Comparison of ENCODE assay signal across 8 mouse cellular contexts in genomic region chr12:35047320-35048225, GRCm38 (mm10). TPM values are rescaled to one million over a fixed set of nuclear protein-coding genes. Genes with fewer than 3 reads are reported as not detected.
DNase-seq lines count a peak whose midpoint lies in the region; ATAC-seq and TF ChIP-seq lines count a peak whose summit lies in the region.

No protein-coding gene starts in this region.

- H3K4me1 ChIP-seq in intestine, embryonic 16.5 days (ENCODE audit: control insufficient read depth, insufficient read depth, low read length) = peaks cover 14% of the 10 kb centered on the region
- peaks cover 20% of the 10 kb centered on the region for H3K4me1 ChIP-seq in liver, adult 2 months (ENCODE audit: control insufficient read depth, insufficient read depth, low read length)
- H3K4me1 ChIP-seq in midbrain, postnatal 0 days (ENCODE audit: insufficient read depth, low read length) = 0 out of 2 replicates have a peak, but pooled peaks cover 2% of the 10 kb centered on the region

- peaks cover 5% of the 10 kb centered on the region; the same call in 1 of the 2 replicates for H3K79me2 ChIP-seq in liver, adult 2 months (ENCODE audit: control insufficient read depth, insufficient read depth, low read length)

- TF ChIP-seq CTCF in liver, adult 2 months (IDR thresholded peaks at IDR 0.05; ENCODE audit: low read depth, low read length) = peak; percentile 20; the same call in 1 of the 2 replicates
- peak; percentile 27; the same call in 1 of the 2 replicates for TF ChIP-seq CTCF in midbrain, postnatal 0 days (IDR thresholded peaks at IDR 0.05)

- H3K4me2 ChIP-seq in intestine, embryonic 16.5 days (ENCODE audit: low read depth, low read length) = peak overlapping the region; percentile 72
- H3K4me2 ChIP-seq in midbrain, postnatal 0 days (ENCODE audit: low read depth, low read length, poor library complexity, severe bottlenecking) = peak overlapping the region; percentile 60

- no peaks in the 10 kb centered on the region for H3K36me3 ChIP-seq in intestine, embryonic 16.5 days (ENCODE audit: control insufficient read depth, insufficient read depth, low read length)
- no peaks in the 10 kb centered on the region for H3K36me3 ChIP-seq in liver, adult 2 months (ENCODE audit: control insufficient read depth, insufficient read depth, low read length)
- no peaks in the 10 kb centered on the region for H3K36me3 ChIP-seq in midbrain, postnatal 0 days (ENCODE audit: insufficient read depth, low read length)

- H3K27ac ChIP-seq in intestine, embryonic 16.5 days (ENCODE audit: low read length) = peak overlapping the region; percentile 99
- peak overlapping the region; percentile 89 for H3K27ac ChIP-seq in liver, adult 2 months (replicated peaks; ENCODE audit: insufficient read depth, low read depth, low read length)
- H3K27ac ChIP-seq in midbrain, postnatal 0 days (ENCODE audit: low read depth, low read length) = peak overlapping the region; percentile 97

- peak overlapping the region; percentile 98 for H3K4me3 ChIP-seq in intestine, embryonic 16.5 days (ENCODE audit: low read length)
- peak overlapping the region; percentile 72 for H3K4me3 ChIP-seq in liver, adult 2 months (ENCODE audit: insufficient read depth, low read depth, low read length)
- H3K4me3 ChIP-seq in midbrain, postnatal 0 days (ENCODE audit: low read depth, low read length) = peak overlapping the region; percentile 96

- H3K9me3 ChIP-seq in intestine, embryonic 16.5 days (ENCODE audit: control insufficient read depth, low read length) = no peaks in the 10 kb centered on the region
- H3K9me3 ChIP-seq in midbrain, postnatal 0 days (ENCODE audit: low read length) = no peaks in the 10 kb centered on the region

- H3K9ac ChIP-seq in intestine, embryonic 16.5 days (ENCODE audit: low read depth, low read length) = peak overlapping the region; percentile 99
- peak overlapping the region; percentile 91 for H3K9ac ChIP-seq in liver, adult 2 months (ENCODE audit: low read depth, low read length)
- H3K9ac ChIP-seq in midbrain, postnatal 0 days (replicated peaks; ENCODE audit: low read length, poor library complexity, severe bottlenecking) = peak overlapping the region; percentile 88

- under 1% methylated on average over 63 of the region's 65 CpGs for WGBS in intestine, embryonic 16.5 days
- WGBS in liver, adult 2 months = under 1% methylated on average over 64 of the region's 65 CpGs
- under 1% methylated on average over 52 of the region's 65 CpGs for WGBS in midbrain, postnatal 0 days

- peak; percentile 56; the same call in 1 of the 2 replicates for TF ChIP-seq POLR2A in liver, adult 2 months (IDR thresholded peaks at IDR 0.05; ENCODE audit: extremely low read depth, insufficient read depth, low read length)

- no peaks in the 10 kb centered on the region for H3K27me3 ChIP-seq in intestine, embryonic 16.5 days (replicated peaks; ENCODE audit: control insufficient read depth, insufficient read depth, low read length)
- H3K27me3 ChIP-seq in liver, adult 2 months (ENCODE audit: control insufficient read depth, insufficient read depth, low read length) = no peaks in the 10 kb centered on the region
- H3K27me3 ChIP-seq in midbrain, postnatal 0 days (ENCODE audit: insufficient read depth, low read length) = no peaks in the 10 kb centered on the region

- peak; percentile 60 for DNase-seq in 3T3-L1 (ENCODE audit: low read depth, low spot score)
- DNase-seq in adrenal gland, postnatal 10 days = peak; percentile 78
- peak; percentile 67 for DNase-seq in embryo, embryonic 9.5 days (ENCODE audit: extremely low spot score)
- DNase-seq in gastrocnemius, postnatal 4 days (ENCODE audit: low spot score in 2 of 2) = peak; percentile 50 to 60
- peak; percentile 84 for DNase-seq in liver, adult 2 months (ENCODE audit: extremely low read depth, low read depth, low spot score)
- DNase-seq in midbrain, postnatal 0 days (ENCODE audit: low spot score) = peak; percentile 31
- peak; percentile 63 to 86 for DNase-seq in spleen, postnatal 4 days (ENCODE audit: low spot score in 2 of 2)

- peak; percentile 79 for ATAC-seq in intestine, embryonic 16.5 days
- ATAC-seq in midbrain, postnatal 0 days (ENCODE audit: low FRiP score) = peak; percentile 88

RNA-seq across cellular contexts. Expression of gene Snx13, which starts 0.6 kb away (rescaled TPM):
- 10 to 100 TPM; 33.2 to 36.4 TPM for total RNA-seq in adrenal gland, postnatal 10 days (2021)
- 10 to 100 TPM; 29.4 to 34.2 TPM for total RNA-seq in gastrocnemius, postnatal 4 days (2021)
- polyA plus RNA-seq in intestine, embryonic 16.5 days (2015; fragmentation: Nextera tagmentation; extraction: Ambion mirVana) = 31.5 and 32.4 TPM in 2 replicates
- 22.3 and 26.0 TPM in 2 replicates for total RNA-seq in liver, adult 2 months (2014; rRNA removed)
- polyA plus RNA-seq in liver, adult 2 months (2012; rRNA removed) = 3.3 and 3.5 TPM in 2 replicates
- 22.0 and 27.3 TPM in 2 replicates for total RNA-seq in midbrain, postnatal 0 days (2014; rRNA removed)
- 21.4 and 22.3 TPM in 2 replicates for polyA plus RNA-seq in midbrain, postnatal 0 days (2015; fragmentation: Nextera tagmentation; extraction: Ambion mirVana)

Comparison
In these comparisons a context has a peak if more than half of its experiments do, and no peak if none do; other contexts are left out.
1. Peak in every context shown above with its lines: DNase-seq, ATAC-seq, H3K4me3 ChIP-seq and H3K27ac ChIP-seq.
2. DNase-seq: peak in every context shown above with its lines; median percentile 84 in liver, adult 2 months; 78 in adrenal gland, postnatal 10 days; 74 in spleen, postnatal 4 days; 67 in embryo, embryonic 9.5 days; 60 in 3T3-L1; 55 in gastrocnemius, postnatal 4 days; 31 in midbrain, postnatal 0 days.